Mouse (Mus musculus) granulocyte monocyte progenitor cell, adult 5-6 weeks (primary cell): Measurements from ENCODE around the gene Arnt2. TPM values are rescaled to one million over a fixed set of nuclear protein-coding genes. Genes with fewer than 3 reads are reported as not detected.

Experiments used
- ATAC-seq: replicated peaks from 2 replicates; pipeline ENCODE4 v1.8.0; 2016; ENCODE audit warnings: mild to moderate bottlenecking, moderate TSS enrichment, inconsistent platforms; ENCODE audit not compliant: poor library complexity, severe bottlenecking
- total RNA-seq, 2 experiments: library from RNA; stranded (forward) in 1 of 2; stranded (reverse) in 1 of 2; fragments of 200-712, 200-1000 nt in 1 of 2; fragments of >200 nt in 1 of 2; fragmentation: Nextera tagmentation in 1 of 2; gene quantifications; 2 replicates each; pipeline ENCODE4 v1.2.3; 2014 to 2017

Arnt2 gene
- total RNA-seq, 2 experiments from 2014 or later = not detected

GRCm38 (mm10) chr7:84307329-84307925, 102.5 kb downstream of the Arnt2 start:
- no peak for ATAC-seq

- ATAC-seq = no peak
Measured at GRCm38 (mm10) chr7:84300261-84300660, 109.7 kb downstream of the Arnt2 start.

- no peak for ATAC-seq
Measured at GRCm38 (mm10) chr7:84299601-84300000, 110.4 kb downstream of the Arnt2 start.

GRCm38 (mm10) chr7:84293054-84293453, 116.9 kb downstream of the Arnt2 start:
- no peak for ATAC-seq

- no peak for ATAC-seq
Measured at GRCm38 (mm10) chr7:84287226-84287587, 122.8 kb downstream of the Arnt2 start.

GRCm38 (mm10) chr7:84286526-84287225, 123.3 kb downstream of the Arnt2 start:
- ATAC-seq = no peak

- no peak for ATAC-seq
Measured at GRCm38 (mm10) chr7:84285790-84286189, 124.2 kb downstream of the Arnt2 start.

- ATAC-seq = no peak
Measured at GRCm38 (mm10) chr7:84284974-84285373, 125.0 kb downstream of the Arnt2 start.

- no peak for ATAC-seq
Measured at GRCm38 (mm10) chr7:84282231-84282630, 127.7 kb downstream of the Arnt2 start.

- ATAC-seq = no peak
Measured at GRCm38 (mm10) chr7:84279231-84279630, 130.7 kb downstream of the Arnt2 start.

- no peak for ATAC-seq
Measured at GRCm38 (mm10) chr7:84275312-84275711, 134.7 kb downstream of the Arnt2 start.

GRCm38 (mm10) chr7:84273930-84274329, 136.0 kb downstream of the Arnt2 start:
- ATAC-seq = no peak

- ATAC-seq = peak; percentile 95
Measured at GRCm38 (mm10) chr7:84272206-84272818, 137.7 kb downstream of the Arnt2 start.

GRCm38 (mm10) chr7:84271429-84271828, 138.5 kb downstream of the Arnt2 start:
- no peak for ATAC-seq

GRCm38 (mm10) chr7:84263466-84263865, 146.5 kb downstream of the Arnt2 start:
- no peak for ATAC-seq

- no peak for ATAC-seq
Measured at GRCm38 (mm10) chr7:84261341-84261740, 148.6 kb downstream of the Arnt2 start.

GRCm38 (mm10) chr7:84260401-84260800, 149.6 kb downstream of the Arnt2 start:
- ATAC-seq = no peak

- ATAC-seq = no peak
Measured at GRCm38 (mm10) chr7:84259309-84259985, 150.5 kb downstream of the Arnt2 start.

GRCm38 (mm10) chr7:84256661-84257060, 153.3 kb downstream of the Arnt2 start:
- ATAC-seq = no peak

- ATAC-seq = no peak
Measured at GRCm38 (mm10) chr7:84256245-84256644, 153.7 kb downstream of the Arnt2 start.

GRCm38 (mm10) chr7:84254916-84255315, 155.1 kb downstream of the Arnt2 start:
- no peak for ATAC-seq
